Mouse (Mus musculus) C2C12 (cell line): Measurements from ENCODE around the gene Flywch1.

Experiments used
- CTCF ChIP-seq: IDR thresholded peaks from one replicate; pipeline ENCODE4 v1.5.1; 2011; ENCODE audit not compliant: control insufficient read depth, insufficient read depth, insufficient read length
- MAX ChIP-seq: IDR thresholded peaks from one replicate; pipeline ENCODE4 v1.6.1; 2011; ENCODE audit warnings: mild to moderate bottlenecking, control low read depth
- MYOD1 ChIP-seq: IDR thresholded peaks from one replicate; pipeline ENCODE4 v1.6.1; 2011; ENCODE audit warnings: low read depth; ENCODE audit not compliant: control insufficient read depth, insufficient read length
- USF1 ChIP-seq: IDR thresholded peaks from one replicate; pipeline ENCODE4 v1.6.1; 2011; ENCODE audit warnings: low read depth, mild to moderate bottlenecking, control low read depth, moderate library complexity

- TF ChIP-seq CTCF (no peak), MYOD1 (no peak), MAX (no peak), USF1 (no peak)
Observed at GRCm38 (mm10) chr17:23744076-23744475, 27.3 kb downstream of the Flywch1 start.
